Mouse (Mus musculus) liver, adult 10 weeks (tissue): ENCODE measurements around the gene Btd. TPM values are rescaled to one million over a fixed set of nuclear protein-coding genes. Genes with fewer than 3 reads are reported as not detected.

ENCODE experiments used
- polyA plus RNA-seq: library from polyadenylated mRNA; stranded (reverse); fragments of 350-450 nt; fragmentation: Illumina TruSeq; extraction: RNeasy Lipid Tissue Mini Kit (QIAGEN cat#74804); gene quantifications from one replicate; pipeline ENCODE4 v1.2.3, GENCODE M21; 2014; ENCODE audit warnings: low read depth, low replicate concordance

The Btd gene
- 13.3 TPM for polyA plus RNA-seq

GRCm38 (mm10) chr14:31640890-31641505 lies at the start of gene Btd, which contains the start of gene Hacl1:
TSS of gene Btd (plus strand) at chr14:31641028.
TSS of gene Hacl1 (minus strand) at chr14:31641286.

GRCm38 (mm10) chr14:31591243-31591642 lies 49.6 kb upstream of the Btd start, which contains the start of gene Colq:
TSS of gene Colq (minus strand) at chr14:31591343.

GRCm38 (mm10) chr14:31640346-31640889 lies 410 bp upstream of the Btd start, which contains the start of gene Gm49387:
TSS of gene Gm49387 (minus strand) at chr14:31640878.

Other genes with a start within 250 kb of the Btd start
- gene Sh3bp5, start 204.9 kb upstream of the Btd start, polyA plus RNA-seq: 53.7 TPM
- 35.4 TPM for gene Eaf1, start 146.6 kb upstream of the Btd start, polyA plus RNA-seq
- gene Mettl6, start 146.0 kb upstream of the Btd start, polyA plus RNA-seq: 26.8 TPM
- not detected for gene Colq, start 49.7 kb upstream of the Btd start, polyA plus RNA-seq
- not detected for gene Gm49387, start 150 bp upstream of the Btd start, polyA plus RNA-seq
- 540 TPM for gene Hacl1, start 258 bp downstream of the Btd start, polyA plus RNA-seq
- gene Ankrd28, start 189.6 kb downstream of the Btd start, polyA plus RNA-seq: 24.6 TPM